ENCODE assay signal across 20 mouse cellular contexts in genomic region chr7:92529245-92529644, GRCm38 (mm10). TPM values are rescaled to one million over a fixed set of nuclear protein-coding genes. Genes with fewer than 3 reads are reported as not detected.
A peak's percentile ranks its signal among the peaks of the same experiment; 100 is the strongest.
DNase-seq lines count a peak whose midpoint lies in the region; ATAC-seq and TF ChIP-seq lines count a peak whose summit lies in the region.
"Had no signal": no experiment of that assay in that cellular context is flagged by ENCODE, and none has a peak within 500 bp of the region (broad histone marks: within the 10 kb centered on the region; RNA-seq: fewer than 3 reads in every experiment).

No protein-coding gene starts in this region.

- H3K27ac ChIP-seq in cerebellum, adult 2 months (ENCODE audit: insufficient read depth, low read length): no peak overlapping the region
- no peak overlapping the region for H3K27ac ChIP-seq in heart, embryonic 10.5 days
- H3K27ac ChIP-seq: embryonic facial prominence, embryonic 15.5 days; forebrain, embryonic 10.5 days; forebrain, embryonic 15.5 days; hindbrain, embryonic 15.5 days had no signal

- peak; percentile 20 to 36 for DNase-seq in cerebellum, adult 2 months
- no peak for DNase-seq in cerebellum, adult 8-10 months
- peak; percentile 43 for DNase-seq in cerebellum, adult 9-11 months
- DNase-seq in retina, adult 2 months (ENCODE audit: low read depth, low spot score): peak; percentile 29
- no peak for DNase-seq in heart, embryonic 10.5 days (ENCODE audit: low spot score)
- DNase-seq: adrenal gland, adult 2 months; adrenal gland, postnatal 25 days; gastrocnemius, postnatal 36 days; heart, adult 18-20 months; kidney, adult 8-10 months had no signal

- no peaks in the 10 kb centered on the region for H3K36me3 ChIP-seq in heart, embryonic 10.5 days
- H3K36me3 ChIP-seq: embryonic facial prominence, embryonic 15.5 days; forebrain, embryonic 10.5 days; forebrain, embryonic 15.5 days; heart, embryonic 12.5 days; hindbrain, embryonic 15.5 days had no signal

- H3K27me3 ChIP-seq in cerebellum, adult 2 months (ENCODE audit: control insufficient read depth, insufficient read depth, low read length): no peaks in the 10 kb centered on the region
- H3K27me3 ChIP-seq in heart, embryonic 10.5 days (ENCODE audit: insufficient read depth, poor library complexity, severe bottlenecking): no peaks in the 10 kb centered on the region
- H3K27me3 ChIP-seq: CH12.LX; embryonic facial prominence, embryonic 15.5 days; forebrain, embryonic 15.5 days; heart, embryonic 12.5 days; hindbrain, embryonic 15.5 days had no signal

- H3K9me3 ChIP-seq in heart, embryonic 10.5 days: no peaks in the 10 kb centered on the region
- H3K9me3 ChIP-seq: embryonic facial prominence, embryonic 15.5 days; forebrain, embryonic 10.5 days; forebrain, embryonic 15.5 days; heart, embryonic 12.5 days; hindbrain, embryonic 15.5 days had no signal

- no peak for ATAC-seq in granulocyte monocyte progenitor cell, adult 5-6 weeks (replicated peaks; ENCODE audit: poor library complexity, severe bottlenecking)
- ATAC-seq: forebrain, embryonic 15.5 days; inflammation-experienced regulatory T-cells, adult 6 months; intestine, postnatal 0 days had no signal

- peaks cover 3% of the 10 kb centered on the region; the same call in 1 of the 2 replicates for H3K4me1 ChIP-seq in cerebellum, adult 2 months (ENCODE audit: control insufficient read depth, insufficient read depth, low read length)
- H3K4me1 ChIP-seq in heart, embryonic 10.5 days: no peaks in the 10 kb centered on the region
- H3K4me1 ChIP-seq: embryonic facial prominence, embryonic 15.5 days; forebrain, embryonic 15.5 days; heart, embryonic 12.5 days had no signal

- WGBS in cerebellum, adult 2 months: 21% methylated on average over 4 of the region's 4 CpGs
- WGBS in heart, embryonic 10.5 days: 81% methylated on average over 4 of the region's 4 CpGs

- TF ChIP-seq CTCF in cerebellum, adult 2 months (IDR thresholded peaks at IDR 0.05; ENCODE audit: borderline replicate concordance, insufficient read depth, low read depth, low read length): no peak

- no peak overlapping the region for H3K4me3 ChIP-seq in cerebellum, adult 2 months (replicated peaks; ENCODE audit: insufficient read depth, low read depth, low read length)
- H3K4me3 ChIP-seq in heart, embryonic 10.5 days: no peak overlapping the region
- H3K4me3 ChIP-seq: embryonic facial prominence, embryonic 15.5 days; erythroblast, embryonic 14.5 days; forebrain, embryonic 10.5 days; forebrain, embryonic 15.5 days; heart, embryonic 12.5 days; hindbrain, embryonic 15.5 days had no signal

- no peak for TF ChIP-seq POLR2A in cerebellum, adult 2 months (IDR thresholded peaks at IDR 0.05; ENCODE audit: borderline replicate concordance, insufficient read depth, low read length)

RNA-seq across cellular contexts. Expression of gene Ccdc90b, which starts 31.7 kb away (rescaled TPM):
- 21.0 and 22.0 TPM in 2 replicates for polyA plus RNA-seq in cerebellum, adult 2 months (2012; rRNA removed)
- polyA plus RNA-seq in heart, embryonic 10.5 days (2016; fragmentation: Nextera tagmentation; extraction: Ambion mirVana): 49.4 and 49.6 TPM in 2 replicates
- 19.5 and 25.7 TPM in 2 replicates for total RNA-seq in granulocyte monocyte progenitor cell, adult 5-6 weeks (2014; fragmentation: Nextera tagmentation)
- total RNA-seq in granulocyte monocyte progenitor cell, adult 5-6 weeks (2017): 38.9 and 41.7 TPM in 2 replicates

Comparison
In these comparisons a context has a peak if more than half of its experiments do, and no peak if none do; other contexts are left out.
1. DNase-seq: peak in cerebellum, adult 2 months (2 of 2), cerebellum, adult 9-11 months (single experiment) and retina, adult 2 months (single experiment); none in cerebellum, adult 8-10 months (single experiment) and heart, embryonic 10.5 days (single experiment).